Mouse (Mus musculus): ENCODE data around the gene Zfp770.

GRCm38 (mm10) chr2:114174651-114175484 is 26.4 kb downstream of the Zfp770 start:
- TF ChIP-seq CTCF (IDR thresholded peaks at IDR 0.05), result peak; percentile 90
- peak; percentile 75 for TF ChIP-seq POLR2A (IDR thresholded peaks at IDR 0.05; ENCODE audit: insufficient read depth, low read depth, low read length)
